Mouse (Mus musculus) liver, adult 2 months (tissue): ENCODE data around the gene Gm13420.

ENCODE experiments used
- CTCF ChIP-seq: fragments of 200-500 bp; IDR thresholded peaks from 2 replicates; pipeline ENCODE4 v1.5.1; 2011; ENCODE audit warnings: low read depth, low read length, control low read depth
- POLR2A ChIP-seq: fragments of 200-500 bp; IDR thresholded peaks from 2 replicates; pipeline ENCODE4 v1.6.1; 2011; ENCODE audit warnings: low read length, control low read depth; ENCODE audit not compliant: insufficient read depth; ENCODE audit errors: extremely low read depth

- TF ChIP-seq POLR2A (no peak), CTCF (no peak)
These were observed 36.6 kb upstream of the Gm13420 start, which contains the start of gene Trub2 for GRCm38 (mm10) chr2:29787937-29788681.
